In the genomic region with DNA sequence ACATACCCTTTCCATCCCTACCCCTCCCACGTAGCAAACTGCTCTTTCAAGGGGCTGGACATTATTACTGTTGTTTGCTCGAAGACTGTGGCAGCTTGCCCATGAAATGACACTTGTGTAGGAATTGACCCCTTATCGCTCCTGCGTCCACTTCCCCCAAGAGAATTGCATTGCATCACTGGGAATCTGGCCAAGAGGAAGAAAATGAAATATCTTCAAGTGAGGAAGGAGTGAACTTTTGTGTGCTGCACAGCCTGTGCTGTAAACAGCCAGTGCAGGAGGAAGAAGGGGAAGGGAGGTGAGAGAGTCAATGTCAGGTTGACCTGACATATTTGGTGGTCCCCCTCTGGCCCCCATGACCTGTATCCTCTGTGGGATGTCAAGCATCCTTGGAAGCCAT, we compare ENCODE assay signal across 14 mouse cellular contexts. TPM values are rescaled to one million over a fixed set of nuclear protein-coding genes. Genes with fewer than 3 reads are reported as not detected.
A peak's percentile ranks its signal among the peaks of the same experiment; 100 is the strongest.
DNase-seq lines count a peak whose midpoint lies in the region; ATAC-seq lines count a peak whose summit lies in the region.
"Had no signal": no experiment of that assay in that cellular context is flagged by ENCODE, and none has a peak within 500 bp of the region (broad histone marks: within the 10 kb centered on the region; RNA-seq: fewer than 3 reads in every experiment).

No protein-coding gene starts in this region.

- H3K4me2 ChIP-seq in forebrain, embryonic 12.5 days: no peak overlapping the region
- H3K4me2 ChIP-seq: embryonic facial prominence, embryonic 13.5 days; lung, embryonic 15.5 days had no signal

- no peak for ATAC-seq in forebrain, embryonic 12.5 days (ENCODE audit: low FRiP score)
- ATAC-seq in monocyte, adult 5-6 weeks (replicated peaks; ENCODE audit: insufficient number of reproducible peaks, low FRiP score, low TSS enrichment, poor library complexity, severe bottlenecking): no peak
- ATAC-seq: intestine, embryonic 16.5 days had no signal

- peak; percentile 92 for DNase-seq in heart, adult 11 months
- DNase-seq in heart, embryonic 10.5 days (ENCODE audit: low spot score): no peak
- DNase-seq in urinary bladder, postnatal 14 days (ENCODE audit: low spot score): peak; percentile 35
- no peak for DNase-seq in urinary bladder, postnatal 4 days (ENCODE audit: low spot score in 2 of 2)
- peak; percentile 33 to 66 for DNase-seq in lung, adult 18-20 months
- no peak for DNase-seq in thymus, postnatal 0 days (ENCODE audit: low spot score)
- DNase-seq: B cell, adult 2 months; cerebellum, adult 9-10 months had no signal

- no peak overlapping the region for H3K4me3 ChIP-seq in heart, embryonic 10.5 days
- no peak overlapping the region for H3K4me3 ChIP-seq in forebrain, embryonic 12.5 days (replicated peaks)
- H3K4me3 ChIP-seq: embryonic facial prominence, embryonic 13.5 days; lung, embryonic 15.5 days had no signal

- no peak overlapping the region for H3K9ac ChIP-seq in forebrain, embryonic 12.5 days
- H3K9ac ChIP-seq: embryonic facial prominence, embryonic 13.5 days; lung, embryonic 15.5 days had no signal

- no peaks in the 10 kb centered on the region for H3K4me1 ChIP-seq in heart, embryonic 10.5 days
- no peaks in the 10 kb centered on the region for H3K4me1 ChIP-seq in forebrain, embryonic 12.5 days
- H3K4me1 ChIP-seq: embryonic facial prominence, embryonic 13.5 days had no signal

- no peak overlapping the region for H3K27ac ChIP-seq in heart, embryonic 10.5 days
- no peak overlapping the region for H3K27ac ChIP-seq in forebrain, embryonic 12.5 days
- H3K27ac ChIP-seq: embryonic facial prominence, embryonic 13.5 days; lung, embryonic 15.5 days had no signal

- 64% methylated on average over 4 of the region's 4 CpGs for WGBS in heart, embryonic 10.5 days
- 84% methylated on average over 4 of the region's 4 CpGs for WGBS in forebrain, embryonic 12.5 days

- no peaks in the 10 kb centered on the region for H3K36me3 ChIP-seq in heart, embryonic 10.5 days
- no peaks in the 10 kb centered on the region for H3K36me3 ChIP-seq in forebrain, embryonic 12.5 days (replicated peaks)
- H3K36me3 ChIP-seq: embryonic facial prominence, embryonic 13.5 days; lung, embryonic 15.5 days had no signal

- H3K27me3 ChIP-seq in heart, embryonic 10.5 days (ENCODE audit: insufficient read depth, poor library complexity, severe bottlenecking): no peaks in the 10 kb centered on the region
- H3K27me3 ChIP-seq in forebrain, embryonic 12.5 days: no peaks in the 10 kb centered on the region
- H3K27me3 ChIP-seq: embryonic facial prominence, embryonic 13.5 days; lung, embryonic 15.5 days had no signal

- no peaks in the 10 kb centered on the region for H3K9me3 ChIP-seq in heart, embryonic 10.5 days
- H3K9me3 ChIP-seq in forebrain, embryonic 12.5 days: no peaks in the 10 kb centered on the region
- H3K9me3 ChIP-seq: embryonic facial prominence, embryonic 13.5 days; lung, embryonic 15.5 days had no signal

RNA-seq across cellular contexts. Expression of a gene that starts 35.6 kb away (rescaled TPM):
- polyA plus RNA-seq in heart, embryonic 10.5 days (2016; fragmentation: Nextera tagmentation; extraction: Ambion mirVana): 0.10 and 0.24 TPM in 2 replicates
- 1.1 and 1.2 TPM in 2 replicates for polyA plus RNA-seq in thymus, postnatal 0 days (2015; fragmentation: Nextera tagmentation; extraction: Ambion mirVana)
- polyA plus RNA-seq in forebrain, embryonic 12.5 days (2016; fragmentation: Nextera tagmentation; extraction: Ambion mirVana): 0.19 and 0.33 TPM in 2 replicates
- not detected in 3 replicates for total RNA-seq in monocyte, adult 5-6 weeks (2017)
- polyA plus RNA-seq: heart, postnatal 0 days had no signal

Comparison
In these comparisons a context has a peak if more than half of its experiments do, and no peak if none do; other contexts are left out.
1. DNase-seq: peak in heart, adult 11 months (single experiment), urinary bladder, postnatal 14 days (single experiment) and lung, adult 18-20 months (2 of 2); none in heart, embryonic 10.5 days (single experiment), urinary bladder, postnatal 4 days (0 of 2) and thymus, postnatal 0 days (single experiment).